Mouse (Mus musculus) mouse embryonic stem cell (cell line): ENCODE measurements around the gene Fyn.

Experiments
- in situ Hi-C, 2 experiments: fragments of 300-500 bp; cut with MboI; formaldehyde crosslinking; loops; 1 replicate in 1 of 2; 3 replicates in 1 of 2; pipeline ENCODE4 v1.14.3; 2019 to 2020; ENCODE audit warnings: low sequenced_read_pairs in 2 of 2, low pct_unique_long_range_greater_than_20kb in 1 of 2, mixed read lengths in 1 of 2; ENCODE audit not compliant: unreplicated experiment in 1 of 2

Fyn gene

GRCm38 (mm10) chr10:39430074-39430764 is 61.6 kb downstream of the Fyn start:
- in situ Hi-C loops, result no loop called here

DNA sequence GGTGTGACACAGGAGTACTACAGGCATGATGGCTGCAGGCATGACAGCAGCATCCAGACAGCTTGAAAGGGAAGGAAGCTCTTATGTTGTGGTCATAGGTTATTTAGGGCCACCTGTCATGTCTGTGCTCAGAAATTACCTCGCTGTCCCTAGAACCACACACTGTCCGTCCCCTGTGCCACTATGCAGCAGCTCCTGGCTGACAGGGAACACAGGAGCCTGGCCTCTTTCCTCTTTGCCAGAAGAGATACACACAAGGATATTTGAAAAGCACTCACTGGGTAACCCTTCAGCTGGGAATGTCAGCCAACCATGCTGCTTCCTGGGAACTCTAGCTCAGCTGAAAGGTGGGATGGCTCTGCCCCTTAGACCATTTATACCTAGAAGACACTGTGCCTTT is 62.6 kb downstream of the Fyn start:
- in situ Hi-C loops, result no loop called here

- in situ Hi-C loops, result no loop called here
These were observed 64.3 kb downstream of the Fyn start for GRCm38 (mm10) chr10:39432648-39433568.

DNA sequence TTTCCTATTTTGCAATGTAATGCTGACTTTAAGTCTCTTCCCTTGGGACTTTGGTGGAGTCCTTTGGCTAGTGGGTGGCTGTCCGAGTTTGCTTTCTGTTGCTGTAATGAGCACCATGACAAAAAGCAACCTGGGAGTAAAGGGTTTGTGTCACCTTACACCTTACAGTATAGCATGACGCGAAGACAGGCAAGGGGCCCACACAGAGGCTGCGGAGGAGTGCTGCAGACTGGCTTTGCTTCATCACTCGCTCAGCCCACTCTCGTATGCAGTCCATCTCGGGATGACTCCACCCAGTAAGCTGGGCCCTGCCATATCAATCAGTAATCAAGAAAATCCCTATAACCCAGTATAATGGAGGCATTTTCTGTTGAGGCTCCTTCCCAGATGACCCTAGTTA is 65.2 kb downstream of the Fyn start:
- in situ Hi-C loops, result no loop called here

DNA sequence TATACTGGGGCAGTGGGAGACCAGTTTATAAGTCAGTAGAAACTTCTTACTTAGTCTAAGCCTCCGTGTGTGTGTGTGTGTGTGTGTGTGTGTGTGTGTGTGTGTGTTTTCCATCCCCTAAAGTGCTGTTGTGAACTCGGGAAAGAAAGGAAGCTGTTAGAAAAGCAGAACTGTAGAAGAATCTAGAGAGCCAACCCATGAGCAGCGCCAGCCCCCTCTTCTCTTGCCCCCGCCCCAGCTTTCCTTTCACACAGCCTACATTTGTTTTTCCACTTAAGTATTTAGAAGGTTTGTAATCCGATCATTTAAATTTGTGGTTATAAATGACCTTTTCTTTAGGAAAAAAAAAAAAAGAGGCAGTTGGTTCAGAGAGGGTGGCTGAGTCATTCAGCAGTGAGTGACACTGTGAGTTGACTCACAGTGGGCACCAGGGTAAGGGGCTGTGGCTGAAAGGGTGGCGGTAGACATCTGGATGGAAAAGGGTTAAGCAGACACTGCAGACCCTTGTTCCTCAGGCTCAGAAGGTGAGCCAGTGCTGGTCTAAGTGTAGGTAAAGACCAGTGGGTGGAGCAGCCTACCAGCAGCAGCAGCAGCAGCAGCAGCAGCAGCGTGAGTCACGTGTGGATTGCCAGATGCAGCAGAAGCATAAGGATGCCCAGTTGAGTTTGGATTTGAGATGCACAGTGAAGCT is 66.2 kb downstream of the Fyn start:
- in situ Hi-C loops, result no loop called here

DNA sequence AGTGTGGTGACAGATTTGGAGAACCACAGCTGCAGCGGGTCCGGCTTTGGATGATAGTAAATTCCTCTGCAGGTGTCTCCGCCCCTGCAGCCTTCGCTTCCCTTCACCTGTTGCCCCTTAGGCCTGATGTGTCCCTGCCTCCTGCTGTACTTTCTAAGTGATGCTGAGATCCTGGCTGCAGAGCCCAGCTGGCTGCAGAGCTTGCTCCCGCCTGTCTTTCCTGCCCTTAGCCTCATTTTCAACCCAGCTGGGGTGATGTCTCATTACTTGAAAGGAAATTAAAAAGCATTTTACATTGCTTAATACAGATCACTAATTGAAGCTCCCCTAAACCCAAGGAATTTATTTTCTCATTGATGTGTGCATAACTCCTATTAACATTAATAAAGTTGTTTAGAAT is 70.2 kb downstream of the Fyn start:
- in situ Hi-C loops, result no loop called here

GRCm38 (mm10) chr10:39440506-39440905 is 71.9 kb downstream of the Fyn start:
- in situ Hi-C loops, result no loop called here

DNA sequence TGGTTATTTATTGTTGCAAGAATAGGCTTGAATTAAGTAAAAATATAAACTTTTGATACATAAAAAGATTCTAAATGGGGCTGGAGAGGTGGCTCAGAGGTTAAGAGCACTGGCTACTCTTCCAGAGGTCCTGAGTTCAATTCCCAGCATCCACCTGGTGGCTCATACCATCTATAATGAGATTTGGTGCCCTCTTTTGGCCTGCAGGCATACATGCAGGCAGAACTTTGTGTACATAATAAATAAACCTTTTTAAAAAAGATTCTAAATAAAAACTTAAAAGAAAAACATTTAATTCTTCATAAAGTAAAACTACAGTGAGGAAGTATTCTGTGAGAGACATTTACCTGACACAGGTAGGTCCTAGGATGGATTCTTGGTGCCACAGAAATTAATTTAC is 73.0 kb downstream of the Fyn start:
- in situ Hi-C loops, result no loop called here

GRCm38 (mm10) chr10:39443122-39443521 is 74.5 kb downstream of the Fyn start:
- in situ Hi-C loops, result no loop called here

DNA sequence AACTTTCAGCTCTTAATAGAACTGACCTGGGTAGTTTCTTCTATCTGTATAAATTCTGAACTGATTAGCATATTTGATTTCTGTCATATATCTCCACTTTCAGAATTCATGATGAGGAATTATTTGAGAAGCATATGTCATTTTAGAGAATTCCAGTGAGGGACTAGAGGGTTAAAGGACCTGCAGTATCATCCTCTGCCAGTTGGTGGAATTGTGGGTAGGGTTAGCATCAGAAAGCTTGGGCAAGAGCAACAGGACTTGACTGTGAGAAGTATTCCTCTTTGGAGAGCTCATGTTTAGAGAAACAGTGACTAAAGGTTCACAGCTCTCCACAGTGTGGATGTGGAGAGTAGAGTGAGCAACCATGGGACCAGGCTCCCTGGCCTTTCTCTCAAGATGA is 75.3 kb downstream of the Fyn start:
- in situ Hi-C loops, result no loop called here

DNA sequence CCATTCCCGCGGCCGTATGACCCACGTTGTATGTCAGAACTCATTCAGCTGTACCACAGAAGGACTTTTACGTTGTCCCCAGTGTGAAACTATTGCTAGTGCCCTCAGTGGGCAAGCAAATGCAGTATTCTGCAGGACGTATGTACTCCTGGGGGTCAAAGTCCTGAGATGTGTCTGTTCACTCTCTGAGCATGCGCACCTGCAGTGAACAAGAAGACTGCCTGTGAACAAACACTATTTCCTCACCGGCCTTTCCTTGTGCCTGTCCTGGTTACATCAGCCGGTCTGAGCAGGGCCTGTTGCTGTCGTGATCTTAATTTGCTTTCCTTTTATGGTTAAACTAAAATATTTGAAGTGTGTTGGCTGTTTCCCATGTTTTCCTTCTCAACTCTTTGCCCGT is 77.2 kb downstream of the Fyn start:
- in situ Hi-C loops, result no loop called here

DNA sequence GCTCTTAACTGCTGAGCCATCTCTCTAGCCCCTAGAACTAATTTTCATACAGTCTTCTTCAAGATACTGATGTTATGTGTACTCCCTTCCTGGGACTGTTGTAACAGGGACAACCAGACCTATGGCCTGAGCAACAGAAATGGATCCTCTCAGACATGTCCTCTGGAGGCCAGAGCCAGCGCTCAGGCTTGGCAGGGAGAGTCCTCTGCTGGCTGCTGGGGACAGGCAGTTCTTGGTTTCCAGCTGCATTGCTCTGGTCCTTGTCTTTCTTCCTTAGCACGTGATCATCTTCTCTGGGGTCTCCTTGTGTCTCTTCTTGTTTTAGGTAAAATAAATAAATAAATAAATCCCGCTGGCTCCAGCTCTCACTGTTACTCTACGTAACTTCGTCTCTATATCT is 78.1 kb downstream of the Fyn start:
- in situ Hi-C loops, result no loop called here

GRCm38 (mm10) chr10:39449179-39449578 is 80.5 kb downstream of the Fyn start:
- in situ Hi-C loops, result no loop called here

GRCm38 (mm10) chr10:39450356-39450755 is 81.7 kb downstream of the Fyn start:
- in situ Hi-C loops, result no loop called here

GRCm38 (mm10) chr10:39451065-39451464 is 82.4 kb downstream of the Fyn start:
- in situ Hi-C loops, result no loop called here

DNA sequence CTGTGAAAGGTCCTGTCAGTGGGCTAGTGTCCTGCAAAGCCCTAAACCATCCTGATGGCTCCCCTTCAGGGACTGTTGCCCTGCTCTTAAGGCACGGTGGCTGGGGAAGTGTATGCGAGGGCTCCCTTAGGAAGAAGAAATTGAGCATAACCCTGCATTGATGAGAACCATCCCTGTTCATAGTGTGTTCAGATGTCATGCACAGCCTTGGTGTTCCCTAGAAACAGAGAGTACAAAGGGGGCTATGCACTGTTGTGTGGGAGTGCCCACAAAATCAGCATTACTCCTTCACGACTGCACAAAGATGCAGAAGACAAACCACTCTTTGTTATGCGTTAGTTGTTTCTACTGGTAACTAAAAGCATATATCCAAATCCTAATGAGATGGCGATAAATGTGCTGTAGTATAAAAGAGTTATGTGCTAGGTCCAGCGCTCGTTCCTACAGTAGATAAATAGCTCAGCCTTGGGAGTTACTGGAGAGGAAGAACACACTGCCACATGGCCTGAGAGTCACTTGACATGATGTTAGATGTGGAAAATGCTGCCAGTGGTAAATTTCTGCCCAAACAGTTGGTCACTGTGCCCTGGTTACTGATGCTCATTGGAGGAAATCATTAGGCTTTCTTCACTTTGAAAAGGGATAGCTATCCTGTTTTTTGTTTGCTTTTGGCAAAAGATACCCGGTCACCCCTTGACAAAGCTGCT is 83.4 kb downstream of the Fyn start:
- in situ Hi-C loops, result no loop called here

GRCm38 (mm10) chr10:39455344-39455743 is 86.7 kb downstream of the Fyn start:
- in situ Hi-C loops, result no loop called here

- in situ Hi-C loops, result no loop called here
These were observed 87.4 kb downstream of the Fyn start for GRCm38 (mm10) chr10:39455857-39456620.
